Mouse (Mus musculus): ENCODE measurements around the gene Hmgb4. TPM values are rescaled to one million over a fixed set of nuclear protein-coding genes. Genes with fewer than 3 reads are reported as not detected.

Hmgb4 gene
- polyA plus RNA-seq, 1 experiment, result not detected

GRCm38 (mm10) chr4:128272501-128272900, 11.7 kb upstream of the Hmgb4 start:
- no peak overlapping the region for H3K4me3 ChIP-seq (replicated peaks; ENCODE audit: insufficient read depth, low read depth, low read length)
- 17% methylated on average over 6 of the region's 6 CpGs for WGBS
- H3K4me1 ChIP-seq (ENCODE audit: control insufficient read depth, insufficient read depth, low read length), result peaks cover 13% of the 10 kb centered on the region
- no peak overlapping the region for H3K27ac ChIP-seq (ENCODE audit: insufficient read depth, low read length)
- TF ChIP-seq POLR2A (IDR thresholded peaks at IDR 0.05; ENCODE audit: borderline replicate concordance, insufficient read depth, low read length) (no peak), CTCF (IDR thresholded peaks at IDR 0.05; ENCODE audit: borderline replicate concordance, insufficient read depth, low read depth, low read length) (no peak)
- DNase-seq, result peak; percentile 32 to 40
- no peaks in the 10 kb centered on the region for H3K27me3 ChIP-seq (ENCODE audit: control insufficient read depth, insufficient read depth, low read length)

GRCm38 (mm10) chr4:128270931-128271330, 10.2 kb upstream of the Hmgb4 start:
- TF ChIP-seq CTCF (IDR thresholded peaks at IDR 0.05; ENCODE audit: borderline replicate concordance, insufficient read depth, low read depth, low read length) (no peak), POLR2A (IDR thresholded peaks at IDR 0.05; ENCODE audit: borderline replicate concordance, insufficient read depth, low read length) (no peak)
- Histone ChIP-seq H3K4me1 (ENCODE audit: control insufficient read depth, insufficient read depth, low read length) (peaks cover 13% of the 10 kb centered on the region), H3K27me3 (ENCODE audit: control insufficient read depth, insufficient read depth, low read length) (no peaks in the 10 kb centered on the region), H3K4me3 (replicated peaks; ENCODE audit: insufficient read depth, low read depth, low read length) (no peak overlapping the region), H3K27ac (ENCODE audit: insufficient read depth, low read length) (no peak overlapping the region)
- 69% methylated on average over 19 of the region's 19 CpGs for WGBS
- no peak for DNase-seq

GRCm38 (mm10) chr4:128270177-128270576, 9.4 kb upstream of the Hmgb4 start:
- TF ChIP-seq POLR2A (IDR thresholded peaks at IDR 0.05; ENCODE audit: borderline replicate concordance, insufficient read depth, low read length), result no peak
- no peak for TF ChIP-seq CTCF (IDR thresholded peaks at IDR 0.05; ENCODE audit: borderline replicate concordance, insufficient read depth, low read depth, low read length)
- H3K27me3 ChIP-seq (ENCODE audit: control insufficient read depth, insufficient read depth, low read length), result no peaks in the 10 kb centered on the region
- H3K4me3 ChIP-seq (replicated peaks; ENCODE audit: insufficient read depth, low read depth, low read length), result no peak overlapping the region
- H3K27ac ChIP-seq (ENCODE audit: insufficient read depth, low read length), result no peak overlapping the region
- peaks cover 13% of the 10 kb centered on the region for H3K4me1 ChIP-seq (ENCODE audit: control insufficient read depth, insufficient read depth, low read length)
- WGBS, result 77% methylated on average over 10 of the region's 10 CpGs
- no peak for DNase-seq

- DNase-seq, result no peak
- 76% methylated on average over 9 of the region's 9 CpGs for WGBS
- no peaks in the 10 kb centered on the region for H3K27me3 ChIP-seq (ENCODE audit: control insufficient read depth, insufficient read depth, low read length)
- no peak for TF ChIP-seq CTCF (IDR thresholded peaks at IDR 0.05; ENCODE audit: borderline replicate concordance, insufficient read depth, low read depth, low read length)
- no peak for TF ChIP-seq POLR2A (IDR thresholded peaks at IDR 0.05; ENCODE audit: borderline replicate concordance, insufficient read depth, low read length)
- H3K4me3 ChIP-seq (replicated peaks; ENCODE audit: insufficient read depth, low read depth, low read length), result no peak overlapping the region
- peaks cover 13% of the 10 kb centered on the region for H3K4me1 ChIP-seq (ENCODE audit: control insufficient read depth, insufficient read depth, low read length)
- no peak overlapping the region for H3K27ac ChIP-seq (ENCODE audit: insufficient read depth, low read length)
Observed at GRCm38 (mm10) chr4:128269261-128269875, 8.6 kb upstream of the Hmgb4 start.

GRCm38 (mm10) chr4:128265341-128265740, 4.6 kb upstream of the Hmgb4 start:
- TF ChIP-seq POLR2A (IDR thresholded peaks at IDR 0.05; ENCODE audit: borderline replicate concordance, insufficient read depth, low read length), result no peak
- no peak for TF ChIP-seq CTCF (IDR thresholded peaks at IDR 0.05; ENCODE audit: borderline replicate concordance, insufficient read depth, low read depth, low read length)
- no peak for DNase-seq
- 25% methylated on average over 3 of the region's 3 CpGs for WGBS

GRCm38 (mm10) chr4:128264491-128264890, 3.7 kb upstream of the Hmgb4 start:
- Histone ChIP-seq H3K4me3 (replicated peaks; ENCODE audit: insufficient read depth, low read depth, low read length) (no peak overlapping the region), H3K27me3 (ENCODE audit: control insufficient read depth, insufficient read depth, low read length) (no peaks in the 10 kb centered on the region), H3K27ac (ENCODE audit: insufficient read depth, low read length) (no peak overlapping the region), H3K4me1 (ENCODE audit: control insufficient read depth, insufficient read depth, low read length) (no peaks in the 10 kb centered on the region)
- DNase-seq, result no peak
- 91% methylated on average over 5 of the region's 5 CpGs for WGBS
- TF ChIP-seq CTCF (IDR thresholded peaks at IDR 0.05; ENCODE audit: borderline replicate concordance, insufficient read depth, low read depth, low read length) (no peak), POLR2A (IDR thresholded peaks at IDR 0.05; ENCODE audit: borderline replicate concordance, insufficient read depth, low read length) (no peak)

More at GRCm38 (mm10) chr4:128265341-128265740, 4.6 kb upstream of the Hmgb4 start:
- H3K27ac ChIP-seq (ENCODE audit: insufficient read depth, low read length), result no peak overlapping the region
- H3K4me1 ChIP-seq (ENCODE audit: control insufficient read depth, insufficient read depth, low read length), result no peaks in the 10 kb centered on the region
- H3K4me3 ChIP-seq (replicated peaks; ENCODE audit: insufficient read depth, low read depth, low read length), result no peak overlapping the region
- H3K27me3 ChIP-seq (ENCODE audit: control insufficient read depth, insufficient read depth, low read length), result no peaks in the 10 kb centered on the region

GRCm38 (mm10) chr4:128259211-128259610, 1.5 kb downstream of the Hmgb4 start:
- no peaks in the 10 kb centered on the region for H3K27me3 ChIP-seq (ENCODE audit: control insufficient read depth, insufficient read depth, low read length)
- H3K4me1 ChIP-seq (ENCODE audit: control insufficient read depth, insufficient read depth, low read length), result no peaks in the 10 kb centered on the region
- WGBS, result 84% methylated on average over 5 of the region's 5 CpGs
- no peak overlapping the region for H3K4me3 ChIP-seq (replicated peaks; ENCODE audit: insufficient read depth, low read depth, low read length)
- no peak for TF ChIP-seq POLR2A (IDR thresholded peaks at IDR 0.05; ENCODE audit: borderline replicate concordance, insufficient read depth, low read length)
- no peak for TF ChIP-seq CTCF (IDR thresholded peaks at IDR 0.05; ENCODE audit: borderline replicate concordance, insufficient read depth, low read depth, low read length)
- no peak for DNase-seq
- H3K27ac ChIP-seq (ENCODE audit: insufficient read depth, low read length), result no peak overlapping the region

- WGBS, result 68% methylated on average over 5 of the region's 5 CpGs
- Histone ChIP-seq H3K4me3 (replicated peaks; ENCODE audit: insufficient read depth, low read depth, low read length) (no peak overlapping the region), H3K27ac (ENCODE audit: insufficient read depth, low read length) (no peak overlapping the region), H3K27me3 (ENCODE audit: control insufficient read depth, insufficient read depth, low read length) (no peaks in the 10 kb centered on the region), H3K4me1 (ENCODE audit: control insufficient read depth, insufficient read depth, low read length) (no peaks in the 10 kb centered on the region; the same call in 1 of the 2 replicates)
- no peak for DNase-seq
- TF ChIP-seq CTCF (IDR thresholded peaks at IDR 0.05; ENCODE audit: borderline replicate concordance, insufficient read depth, low read depth, low read length), result no peak
- no peak for TF ChIP-seq POLR2A (IDR thresholded peaks at IDR 0.05; ENCODE audit: borderline replicate concordance, insufficient read depth, low read length)
Observed at GRCm38 (mm10) chr4:128248676-128249075, 12.1 kb downstream of the Hmgb4 start.
